Mouse (Mus musculus) olfactory bulb, adult 2 months (tissue): Measurements from ENCODE around the gene Srm.

ENCODE experiments used
- CTCF ChIP-seq: fragments of 200-500 bp; IDR thresholded peaks from 2 replicates; pipeline ENCODE4 v1.5.1; 2012; ENCODE audit warnings: low read depth, mild to moderate bottlenecking, low read length, moderate library complexity; ENCODE audit not compliant: insufficient read depth
- POLR2A ChIP-seq: fragments of 200-500 bp; IDR thresholded peaks from 2 replicates; pipeline ENCODE4 v1.6.1; 2012; ENCODE audit warnings: mild to moderate bottlenecking, low read depth, low read length, moderate library complexity; ENCODE audit not compliant: insufficient read depth

GRCm38 (mm10) chr4:148625756-148626622, 34.7 kb downstream of the Srm start:
- TF ChIP-seq POLR2A (no peak), CTCF (no peak)
